Mouse (Mus musculus) ovary, postnatal 14 days (tissue): ENCODE results near the gene Cdc42bpg.

Source experiments
- DNase-seq: peaks from one replicate; pipeline ENCODE4 v3.0.0; 2022; ENCODE audit warnings: low spot score

The Cdc42bpg gene

GRCm38 (mm10) chr19:6306137-6306551 is at the start of gene Cdc42bpg:
Gene Cdc42bpg, plus strand, starts transcription at chr19:6306456.
- DNase-seq, result peak; percentile 78

- no peak for DNase-seq
Measured at GRCm38 (mm10) chr19:6260428-6260827, 45.8 kb upstream of the Cdc42bpg start.

- no peak for DNase-seq
Measured at GRCm38 (mm10) chr19:6260946-6261345, 45.3 kb upstream of the Cdc42bpg start.

- no peak for DNase-seq
Measured at GRCm38 (mm10) chr19:6261379-6261778, 44.9 kb upstream of the Cdc42bpg start.

GRCm38 (mm10) chr19:6262222-6262621 is 44.0 kb upstream of the Cdc42bpg start:
- peak; percentile 74 for DNase-seq

- no peak for DNase-seq
Measured at GRCm38 (mm10) chr19:6262839-6263433, 43.3 kb upstream of the Cdc42bpg start.

GRCm38 (mm10) chr19:6264200-6264599 is 42.1 kb upstream of the Cdc42bpg start:
- no peak for DNase-seq

GRCm38 (mm10) chr19:6264945-6265344 is 41.3 kb upstream of the Cdc42bpg start:
- DNase-seq, result no peak

GRCm38 (mm10) chr19:6265727-6266182 is 40.5 kb upstream of the Cdc42bpg start:
- no peak for DNase-seq

- DNase-seq, result no peak
Measured at GRCm38 (mm10) chr19:6267306-6268169, 38.7 kb upstream of the Cdc42bpg start.

- peak; percentile 89 for DNase-seq
Measured at GRCm38 (mm10) chr19:6268170-6268528, 38.1 kb upstream of the Cdc42bpg start.

- no peak for DNase-seq
Measured at GRCm38 (mm10) chr19:6268670-6269132, 37.6 kb upstream of the Cdc42bpg start.

GRCm38 (mm10) chr19:6269798-6270475 is 36.3 kb upstream of the Cdc42bpg start:
- DNase-seq, result no peak

- DNase-seq, result no peak
Measured at GRCm38 (mm10) chr19:6270661-6271060, 35.6 kb upstream of the Cdc42bpg start.

GRCm38 (mm10) chr19:6271206-6271605 is 35.0 kb upstream of the Cdc42bpg start:
- no peak for DNase-seq

GRCm38 (mm10) chr19:6272053-6272452 is 34.2 kb upstream of the Cdc42bpg start:
- no peak for DNase-seq

GRCm38 (mm10) chr19:6272738-6273137 is 33.5 kb upstream of the Cdc42bpg start:
- DNase-seq, result no peak

GRCm38 (mm10) chr19:6273592-6273991 is 32.7 kb upstream of the Cdc42bpg start:
- DNase-seq, result no peak

- no peak for DNase-seq
Measured at GRCm38 (mm10) chr19:6273998-6274608, 32.2 kb upstream of the Cdc42bpg start.

GRCm38 (mm10) chr19:6275740-6276389 is 30.4 kb upstream of the Cdc42bpg start:
- no peak for DNase-seq
